Mouse (Mus musculus): ENCODE data around the gene Atad1. TPM values are rescaled to one million over a fixed set of nuclear protein-coding genes. Genes with fewer than 3 reads are reported as not detected.

Atad1 gene
- polyA plus RNA-seq, 1 experiment: not detected

- WGBS: 71% methylated on average over 13 of the region's 13 CpGs
- H3K4me3 ChIP-seq (ENCODE audit: insufficient read depth, low read depth, low read length): no peak overlapping the region
- H3K27ac ChIP-seq (ENCODE audit: insufficient read depth, low read depth, low read length): no peak overlapping the region
- no peaks in the 10 kb centered on the region; the same call in 1 of the 2 replicates for H3K4me1 ChIP-seq (ENCODE audit: control insufficient read depth, insufficient read depth, low read length)
- TF ChIP-seq POLR2A (IDR thresholded peaks at IDR 0.05; ENCODE audit: insufficient read depth, low read depth, low read length) (no peak), CTCF (IDR thresholded peaks at IDR 0.05; ENCODE audit: insufficient read depth, low read depth, low read length) (no peak)
Measured at GRCm38 (mm10) chr19:32626768-32627331, 112.7 kb downstream of the Atad1 start.

DNA sequence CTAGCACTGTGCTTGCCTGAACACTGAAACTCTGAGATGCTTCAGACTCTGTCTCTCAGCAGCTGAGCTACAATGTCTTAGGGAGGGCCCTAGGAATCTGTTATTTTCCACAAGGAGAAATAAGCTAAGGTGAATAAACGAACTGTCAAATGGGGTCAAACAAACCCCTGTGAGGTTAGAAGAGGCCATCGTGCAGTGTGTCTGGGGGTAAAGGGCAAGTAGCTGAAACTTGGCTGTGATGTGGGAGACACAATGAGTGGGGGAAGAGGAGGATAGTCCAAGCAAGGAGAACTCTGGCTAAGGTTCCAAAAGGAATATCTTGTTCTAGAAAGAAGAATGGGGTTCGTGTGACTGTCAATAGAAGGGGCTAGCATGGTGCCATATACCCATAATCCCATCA is 117.4 kb downstream of the Atad1 start:
- WGBS: 84% methylated on average over 3 of the region's 3 CpGs
- Histone ChIP-seq H3K27ac (ENCODE audit: insufficient read depth, low read depth, low read length) (no peak overlapping the region), H3K4me1 (ENCODE audit: control insufficient read depth, insufficient read depth, low read length) (no peaks in the 10 kb centered on the region; the same call in 1 of the 2 replicates), H3K4me3 (ENCODE audit: insufficient read depth, low read depth, low read length) (no peak overlapping the region)
- TF ChIP-seq CTCF (IDR thresholded peaks at IDR 0.05; ENCODE audit: insufficient read depth, low read depth, low read length) (no peak), POLR2A (IDR thresholded peaks at IDR 0.05; ENCODE audit: insufficient read depth, low read depth, low read length) (no peak)

Other genes with a start within 250 kb of the Atad1 start
- not detected in 2 replicates for gene Papss2, start 144.0 kb downstream of the Atad1 start, polyA plus RNA-seq (2012; ENCODE audit: insufficient read depth, insufficient read length, low replicate concordance, missing spikeins)
- gene Pten, start 17.7 kb upstream of the Atad1 start, polyA plus RNA-seq (2012; ENCODE audit: insufficient read depth, insufficient read length, low replicate concordance, missing spikeins): 127 and 174 TPM in 2 replicates